Mouse (Mus musculus) intestine, embryonic 15.5 days (tissue): Measurements from ENCODE around the gene Pccb. TPM values are rescaled to one million over a fixed set of nuclear protein-coding genes. Genes with fewer than 3 reads are reported as not detected.

Experiments
- ATAC-seq: fragments of 200-750 bp; cut with Nextera tagmentation; 2 replicates; pipeline ENCODE4 v1.8.0; 2017; ENCODE audit warnings: moderate TSS enrichment, moderate library complexity
- H3K27ac ChIP-seq: fragments of 300-500 bp; sonication (generic); 2 replicates; pipeline ENCODE4 v1.5.1; 2015; ENCODE audit warnings: mild to moderate bottlenecking, inconsistent platforms
- H3K27me3 ChIP-seq: fragments of 300-500 bp; sonication (generic); replicated peaks from 2 replicates; pipeline ENCODE4 v1.6.1; 2015; ENCODE audit warnings: inconsistent platforms
- H3K36me3 ChIP-seq: fragments of 300-500 bp; sonication (generic); 2 replicates; pipeline ENCODE4 v1.6.1; 2015; ENCODE audit warnings: inconsistent platforms
- H3K4me1 ChIP-seq: fragments of 300-500 bp; sonication (generic); replicated peaks from 2 replicates; pipeline ENCODE4 v1.6.1; 2015; ENCODE audit warnings: inconsistent platforms
- H3K4me2 ChIP-seq: fragments of 300-500 bp; sonication (generic); replicated peaks from 2 replicates; pipeline ENCODE4 v1.6.1; 2015; ENCODE audit warnings: mild to moderate bottlenecking, inconsistent platforms
- H3K4me3 ChIP-seq: fragments of 300-500 bp; sonication (generic); replicated peaks from 2 replicates; pipeline ENCODE4 v1.5.1; 2015; ENCODE audit warnings: inconsistent platforms
- H3K9ac ChIP-seq: fragments of 300-500 bp; sonication (generic); 2 replicates; pipeline ENCODE4 v1.6.1; 2015; ENCODE audit warnings: inconsistent platforms
- H3K9me3 ChIP-seq: fragments of 300-500 bp; sonication (generic); 2 replicates; pipeline ENCODE4 v1.6.1; 2016; ENCODE audit warnings: inconsistent platforms
- WGBS: fragments of 180-500 bp; shearing (Covaris S2); methylation state at CpG from one replicate; pipeline ENCODE4 v1.1.7; 2015; 5-methylcytosine and 5-hydroxymethylcytosine counted together
- polyA plus RNA-seq: library from polyadenylated mRNA; unstranded; fragments of >200 nt; fragmentation: Nextera tagmentation; extraction: Ambion mirVana; gene quantifications from 2 replicates; pipeline ENCODE4 v1.2.1, GENCODE M21; 2015

Gene Pccb
- polyA plus RNA-seq, 1 experiment from 2014 or later: 25.1 TPM

- 94% methylated on average over 4 of the region's 4 CpGs for WGBS
Measured at GRCm38 (mm10) chr9:101002053-101002452, 32.6 kb downstream of the Pccb start.

GRCm38 (mm10) chr9:100997138-100997537 is 37.6 kb downstream of the Pccb start:
- WGBS: 95% methylated on average over 2 of the region's 2 CpGs
- no peak overlapping the region for H3K27ac ChIP-seq
- ATAC-seq: no peak
- no peaks in the 10 kb centered on the region for H3K27me3 ChIP-seq
- no peak overlapping the region for H3K4me2 ChIP-seq
- no peaks in the 10 kb centered on the region for H3K4me1 ChIP-seq
- peaks cover 8% of the 10 kb centered on the region; the same call in 1 of the 2 replicates for H3K36me3 ChIP-seq
- H3K4me3 ChIP-seq: no peak overlapping the region
- no peaks in the 10 kb centered on the region for H3K9me3 ChIP-seq
- no peak overlapping the region for H3K9ac ChIP-seq

More at GRCm38 (mm10) chr9:101002053-101002452, 32.6 kb downstream of the Pccb start:
- Histone ChIP-seq H3K4me3 (no peak overlapping the region), H3K36me3 (peaks cover 6% of the 10 kb centered on the region; the same call in 1 of the 2 replicates), H3K27ac (no peak overlapping the region), H3K27me3 (no peaks in the 10 kb centered on the region), H3K4me2 (no peak overlapping the region), H3K4me1 (peaks cover 6% of the 10 kb centered on the region; the same call in 1 of the 2 replicates), H3K9ac (no peak overlapping the region), H3K9me3 (no peaks in the 10 kb centered on the region)
- no peak for ATAC-seq

GRCm38 (mm10) chr9:100993937-100994336 is 40.8 kb downstream of the Pccb start:
- no peaks in the 10 kb centered on the region for H3K4me1 ChIP-seq
- H3K9ac ChIP-seq: no peak overlapping the region
- 84% methylated on average over 4 of the region's 4 CpGs for WGBS
- H3K36me3 ChIP-seq: 0 out of 2 replicates have a peak, but pooled peaks cover 5% of the 10 kb centered on the region
- ATAC-seq: no peak
- no peak overlapping the region for H3K27ac ChIP-seq
- no peaks in the 10 kb centered on the region for H3K27me3 ChIP-seq
- no peak overlapping the region for H3K4me2 ChIP-seq
- no peak overlapping the region for H3K4me3 ChIP-seq
- no peaks in the 10 kb centered on the region for H3K9me3 ChIP-seq

- Histone ChIP-seq H3K9ac (no peak overlapping the region), H3K4me2 (no peak overlapping the region), H3K4me1 (no peaks in the 10 kb centered on the region), H3K9me3 (no peaks in the 10 kb centered on the region), H3K27me3 (no peaks in the 10 kb centered on the region), H3K27ac (no peak overlapping the region), H3K36me3 (0 out of 2 replicates have a peak, but pooled peaks cover 5% of the 10 kb centered on the region), H3K4me3 (no peak overlapping the region)
- no peak for ATAC-seq
- 95% methylated on average over 2 of the region's 2 CpGs for WGBS
Measured at GRCm38 (mm10) chr9:100992191-100992590, 42.5 kb downstream of the Pccb start.

GRCm38 (mm10) chr9:100991321-100991720 is 43.4 kb downstream of the Pccb start:
- Histone ChIP-seq H3K27ac (no peak overlapping the region), H3K9me3 (no peaks in the 10 kb centered on the region), H3K27me3 (no peaks in the 10 kb centered on the region), H3K36me3 (0 out of 2 replicates have a peak, but pooled peaks cover 5% of the 10 kb centered on the region), H3K9ac (no peak overlapping the region), H3K4me1 (no peaks in the 10 kb centered on the region), H3K4me2 (no peak overlapping the region), H3K4me3 (no peak overlapping the region)
- peak; percentile 49 for ATAC-seq
- WGBS: 86% methylated on average over 2 of the region's 2 CpGs

GRCm38 (mm10) chr9:100990609-100991008 is 44.1 kb downstream of the Pccb start:
- Histone ChIP-seq H3K4me3 (no peak overlapping the region), H3K27me3 (no peaks in the 10 kb centered on the region), H3K9me3 (no peaks in the 10 kb centered on the region), H3K27ac (no peak overlapping the region), H3K4me1 (no peaks in the 10 kb centered on the region), H3K4me2 (no peak overlapping the region), H3K36me3 (0 out of 2 replicates have a peak, but pooled peaks cover 5% of the 10 kb centered on the region), H3K9ac (no peak overlapping the region)
- 80% methylated on average over 5 of the region's 5 CpGs for WGBS
- ATAC-seq: peak; percentile 89

GRCm38 (mm10) chr9:100987850-100988249 is 46.8 kb downstream of the Pccb start:
- Histone ChIP-seq H3K27ac (no peak overlapping the region), H3K27me3 (no peaks in the 10 kb centered on the region), H3K9me3 (no peaks in the 10 kb centered on the region), H3K4me2 (no peak overlapping the region), H3K4me3 (no peak overlapping the region), H3K36me3 (0 out of 2 replicates have a peak, but pooled peaks cover 2% of the 10 kb centered on the region), H3K4me1 (no peaks in the 10 kb centered on the region), H3K9ac (no peak overlapping the region)
- 89% methylated on average over 3 of the region's 3 CpGs for WGBS
- no peak for ATAC-seq

- Histone ChIP-seq H3K27ac (no peak overlapping the region), H3K4me3 (no peak overlapping the region), H3K27me3 (no peaks in the 10 kb centered on the region), H3K36me3 (0 out of 2 replicates have a peak, but pooled peaks cover 2% of the 10 kb centered on the region), H3K9me3 (no peaks in the 10 kb centered on the region), H3K4me1 (no peaks in the 10 kb centered on the region), H3K9ac (no peak overlapping the region), H3K4me2 (no peak overlapping the region)
- ATAC-seq: no peak
- WGBS: 92% methylated on average over 5 of the region's 5 CpGs
Measured at GRCm38 (mm10) chr9:100987006-100987405, 47.7 kb downstream of the Pccb start.

GRCm38 (mm10) chr9:100984381-100985310 is 50.1 kb downstream of the Pccb start:
- no peaks in the 10 kb centered on the region for H3K9me3 ChIP-seq
- no peak overlapping the region for H3K27ac ChIP-seq

GRCm38 (mm10) chr9:100982786-100983185 is 51.9 kb downstream of the Pccb start:
- Histone ChIP-seq H3K9ac (no peak overlapping the region), H3K36me3 (no peaks in the 10 kb centered on the region), H3K4me1 (no peaks in the 10 kb centered on the region), H3K27ac (no peak overlapping the region), H3K27me3 (no peaks in the 10 kb centered on the region), H3K9me3 (no peaks in the 10 kb centered on the region), H3K4me2 (no peak overlapping the region), H3K4me3 (no peak overlapping the region)
- WGBS: 91% methylated on average over 7 of the region's 7 CpGs
- no peak for ATAC-seq

More at GRCm38 (mm10) chr9:100984381-100985310, 50.1 kb downstream of the Pccb start:
- ATAC-seq: peak; percentile 81
- Histone ChIP-seq H3K36me3 (0 out of 2 replicates have a peak, but pooled peaks cover 2% of the 10 kb centered on the region), H3K4me2 (no peak overlapping the region), H3K9ac (no peak overlapping the region), H3K4me1 (no peaks in the 10 kb centered on the region), H3K27me3 (no peaks in the 10 kb centered on the region), H3K4me3 (no peak overlapping the region)
- WGBS: 91% methylated on average over 25 of the region's 25 CpGs

- H3K9ac ChIP-seq: no peak overlapping the region
- no peak overlapping the region for H3K27ac ChIP-seq
- no peaks in the 10 kb centered on the region for H3K27me3 ChIP-seq
- ATAC-seq: no peak; the same call in 1 of the 2 replicates
- H3K4me3 ChIP-seq: no peak overlapping the region
- WGBS: 46% methylated on average over 5 of the region's 5 CpGs
- H3K36me3 ChIP-seq: no peaks in the 10 kb centered on the region
- no peaks in the 10 kb centered on the region for H3K4me1 ChIP-seq
- H3K4me2 ChIP-seq: no peak overlapping the region
- no peaks in the 10 kb centered on the region for H3K9me3 ChIP-seq
Measured at GRCm38 (mm10) chr9:100979260-100979659, 55.4 kb downstream of the Pccb start.

- no peak overlapping the region for H3K9ac ChIP-seq
- no peak for ATAC-seq
- no peak overlapping the region for H3K27ac ChIP-seq
- WGBS: 90% methylated on average over 5 of the region's 5 CpGs
- H3K4me3 ChIP-seq: no peak overlapping the region
- H3K4me2 ChIP-seq: no peak overlapping the region
- H3K9me3 ChIP-seq: no peaks in the 10 kb centered on the region
- no peaks in the 10 kb centered on the region for H3K27me3 ChIP-seq
- H3K36me3 ChIP-seq: no peaks in the 10 kb centered on the region
- no peaks in the 10 kb centered on the region for H3K4me1 ChIP-seq
Measured at GRCm38 (mm10) chr9:100978666-100979065, 56.0 kb downstream of the Pccb start.
